16 mouse cellular contexts compared by ENCODE assay signal in genomic region chr17:7625746-7626145, GRCm38 (mm10).
DNase-seq lines count a peak whose midpoint lies in the region; ATAC-seq lines count a peak whose summit lies in the region.
"Had no signal": no experiment of that assay in that cellular context is flagged by ENCODE, and none has a peak within 500 bp of the region (broad histone marks: within the 10 kb centered on the region; RNA-seq: fewer than 3 reads in every experiment).

No protein-coding gene starts in this region.

- peak; percentile 51 for DNase-seq in adrenal gland, postnatal 10 days
- no peak for DNase-seq in adrenal gland, postnatal 4 days (ENCODE audit: low spot score in 2 of 2)
- DNase-seq in heart, adult 18-20 months: peak; percentile 52 to 70
- DNase-seq in heart, postnatal 4 days: no peak
- peak; percentile 33 to 46 for DNase-seq in gastrocnemius, adult 8-10 months (ENCODE audit: low spot score in 2 of 2)
- DNase-seq in heart, postnatal 36 days: peak; percentile 18 to 45
- DNase-seq in yolk sac, embryonic 10.5 days (ENCODE audit: low spot score): no peak
- DNase-seq: cerebellum, adult 9-11 months; kidney, postnatal 25 days; layer of hippocampus, postnatal 36 days; lung, embryonic 14.5 days; thymus, postnatal 14 days had no signal

- ATAC-seq in activated CD4-positive, CD25-positive, alpha-beta regulatory T cell, adult 4 months: no peak
- ATAC-seq: hindbrain, postnatal 0 days; intestine, embryonic 16.5 days; midbrain, embryonic 13.5 days had no signal

- intact Hi-C loops in heart, postnatal 36 days (cut with DNase I): no loop called here

Comparison
In these comparisons a context has a peak if more than half of its experiments do, and no peak if none do; other contexts are left out.
1. DNase-seq: peak in adrenal gland, postnatal 10 days (single experiment), heart, adult 18-20 months (2 of 2), gastrocnemius, adult 8-10 months (2 of 2) and heart, postnatal 36 days (2 of 2); none in adrenal gland, postnatal 4 days (0 of 2), heart, postnatal 4 days (single experiment) and yolk sac, embryonic 10.5 days (single experiment).